In the genomic region with DNA sequence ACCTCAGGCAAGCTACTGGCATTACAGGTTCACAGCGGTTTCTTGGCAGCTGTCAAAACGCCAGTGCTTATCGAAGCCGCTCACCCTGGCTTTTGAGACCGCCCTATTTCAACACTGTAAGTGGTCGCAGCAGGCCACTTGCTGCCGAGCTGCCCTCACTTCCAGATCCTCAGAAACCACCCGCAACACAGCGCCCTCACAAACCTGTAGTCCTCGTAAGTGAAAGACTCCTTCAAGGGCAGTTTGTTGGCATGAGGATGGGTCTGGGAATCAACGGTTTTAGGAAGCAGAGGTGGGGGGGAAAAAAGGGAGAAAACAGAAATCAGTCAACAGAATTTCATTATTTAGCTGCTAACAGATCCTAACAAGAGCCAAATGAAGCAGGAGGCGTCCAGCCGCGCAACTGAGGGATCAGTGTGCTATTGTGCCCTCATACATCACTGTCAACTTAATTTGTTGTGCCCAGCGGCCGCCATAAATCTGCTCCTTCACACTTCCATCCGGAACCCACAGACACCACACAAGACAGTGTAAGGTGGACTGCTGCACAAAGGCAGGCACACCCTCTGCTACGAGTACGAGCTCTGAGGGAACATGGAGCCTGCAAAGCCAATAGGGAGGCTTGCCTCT, we compare ENCODE assay signal across 10 mouse cellular contexts.
DNase-seq lines count a peak whose midpoint lies in the region; ATAC-seq lines count a peak whose summit lies in the region.
"Had no signal": no experiment of that assay in that cellular context is flagged by ENCODE, and none has a peak within 500 bp of the region (broad histone marks: within the 10 kb centered on the region; RNA-seq: fewer than 3 reads in every experiment).

No protein-coding gene starts in this region.

- H3K4me3 ChIP-seq in hindbrain, embryonic 15.5 days = no peak overlapping the region
- no peak overlapping the region for H3K4me3 ChIP-seq in midbrain, embryonic 10.5 days

- H3K9ac ChIP-seq in hindbrain, embryonic 15.5 days = no peak overlapping the region

- 0 out of 2 replicates have a peak overlapping the region, but pooled peaks have one; percentile 6 for H3K27ac ChIP-seq in hindbrain, embryonic 15.5 days (replicated peaks)
- peak overlapping the region; percentile 38; the same call in 1 of the 2 replicates for H3K27ac ChIP-seq in midbrain, embryonic 10.5 days (replicated peaks)

- H3K4me2 ChIP-seq in hindbrain, embryonic 15.5 days = peak overlapping the region; percentile 43

- H3K9me3 ChIP-seq in hindbrain, embryonic 15.5 days = no peaks in the 10 kb centered on the region
- H3K9me3 ChIP-seq in midbrain, embryonic 10.5 days (replicated peaks) = no peaks in the 10 kb centered on the region
- H3K9me3 ChIP-seq: G1E had no signal

- H3K36me3 ChIP-seq in hindbrain, embryonic 15.5 days = no peaks in the 10 kb centered on the region
- H3K36me3 ChIP-seq in midbrain, embryonic 10.5 days = peaks cover 30% of the 10 kb centered on the region

- DNase-seq in MN1 (ENCODE audit: low spot score) = peak; percentile 20
- peak; percentile 62 for DNase-seq in embryo, embryonic 10.5 days (ENCODE audit: low spot score)
- DNase-seq in midbrain, embryonic 10.5 days (ENCODE audit: low spot score) = peak; percentile 29
- DNase-seq in gastrocnemius, postnatal 36 days = no peak
- DNase-seq in layer of hippocampus, adult 18-20 months (ENCODE audit: low spot score in 2 of 2) = no peak
- DNase-seq in adrenal gland, adult 8-10 months = no peak
- no peak for DNase-seq in kidney, adult 18-20 months
- DNase-seq: adrenal gland, postnatal 25 days had no signal

- H3K4me1 ChIP-seq in hindbrain, embryonic 15.5 days (replicated peaks) = peaks cover 16% of the 10 kb centered on the region
- peaks cover 23% of the 10 kb centered on the region for H3K4me1 ChIP-seq in midbrain, embryonic 10.5 days

- 15% methylated on average over 19 of the region's 19 CpGs for WGBS in hindbrain, embryonic 15.5 days
- 60% methylated on average over 19 of the region's 19 CpGs for WGBS in midbrain, embryonic 10.5 days

- intact Hi-C loops in gastrocnemius, postnatal 36 days (cut with DNase I) = no loop called here

- peak; percentile 56; the same call in 1 of the 2 replicates for ATAC-seq in hindbrain, embryonic 15.5 days (ENCODE audit: low FRiP score, low read depth)

- no peaks in the 10 kb centered on the region for H3K27me3 ChIP-seq in hindbrain, embryonic 15.5 days
- no peaks in the 10 kb centered on the region for H3K27me3 ChIP-seq in midbrain, embryonic 10.5 days (ENCODE audit: low read depth, poor library complexity, severe bottlenecking)

Comparison
In these comparisons a context has a peak if more than half of its experiments do, and no peak if none do; other contexts are left out.
1. DNase-seq: peak in MN1 (single experiment), embryo, embryonic 10.5 days (single experiment) and midbrain, embryonic 10.5 days (single experiment); none in gastrocnemius, postnatal 36 days (0 of 2), layer of hippocampus, adult 18-20 months (0 of 2), adrenal gland, adult 8-10 months (single experiment) and kidney, adult 18-20 months (single experiment).